Mouse (Mus musculus) thymus, adult 2 months (tissue): ENCODE measurements around the gene Ptprg.

Source experiments
- CTCF ChIP-seq: fragments of 200-500 bp; IDR thresholded peaks from 2 replicates; pipeline ENCODE4 v1.5.1; 2012; ENCODE audit warnings: mild to moderate bottlenecking, control low read depth, low read length, moderate library complexity, borderline replicate concordance; ENCODE audit not compliant: control insufficient read depth, poor library complexity, insufficient read depth; ENCODE audit errors: extremely low read depth
- POLR2A ChIP-seq: fragments of 200-500 bp; IDR thresholded peaks from 2 replicates; pipeline ENCODE4 v1.6.1; 2012; ENCODE audit warnings: mild to moderate bottlenecking, low read length, control low read depth, moderate library complexity; ENCODE audit not compliant: control insufficient read depth, poor library complexity, insufficient read depth; ENCODE audit errors: extremely low read depth

GRCm38 (mm10) chr14:11613146-11613545 is 59.8 kb downstream of the Ptprg start:
- TF ChIP-seq CTCF (no peak), POLR2A (no peak)
